Mouse (Mus musculus) heart, postnatal 0 days (tissue): Measurements from ENCODE around the gene Adam22. TPM values are rescaled to one million over a fixed set of nuclear protein-coding genes. Genes with fewer than 3 reads are reported as not detected.
"Not testable (repeated sequence)": the region's sequence is repeated elsewhere in the genome, so short reads cannot be mapped to it uniquely, and the experiment has no call there.

Source experiments
- ATAC-seq: fragments of 200-750 bp; cut with Nextera tagmentation; 2 replicates; pipeline ENCODE4 v1.8.0; 2017; ENCODE audit warnings: low read depth, moderate number of reproducible peaks, moderate library complexity; ENCODE audit not compliant: insufficient read depth
- DNase-seq: peaks from one replicate; pipeline ENCODE4 v3.0.0-alpha.2; 2016; ENCODE audit warnings: low spot score
- H3K27ac ChIP-seq: fragments of 300-500 bp; sonication (generic); 2 replicates; pipeline ENCODE4 v1.5.1; 2014; ENCODE audit warnings: low read depth, mild to moderate bottlenecking
- H3K27me3 ChIP-seq: fragments of 300-500 bp; sonication (generic); 2 replicates; pipeline ENCODE4 v1.6.1; 2014; ENCODE audit warnings: low read length, mixed read lengths; ENCODE audit not compliant: control insufficient read depth, insufficient read depth
- H3K36me3 ChIP-seq: fragments of 300-500 bp; sonication (generic); replicated peaks from 2 replicates; pipeline ENCODE4 v1.6.1; 2014; ENCODE audit warnings: low read length, mixed read lengths; ENCODE audit not compliant: control insufficient read depth, insufficient read depth
- H3K4me1 ChIP-seq: fragments of 300-500 bp; sonication (generic); 2 replicates; pipeline ENCODE4 v1.6.1; 2014; ENCODE audit warnings: antibody characterized with exemption; ENCODE audit not compliant: control insufficient read depth, insufficient read depth
- H3K4me2 ChIP-seq: fragments of 300-500 bp; sonication (generic); 2 replicates; pipeline ENCODE4 v1.6.1; 2014; ENCODE audit warnings: low read depth, mild to moderate bottlenecking, low read length, moderate library complexity
- H3K4me3 ChIP-seq: fragments of 300-500 bp; sonication (generic); 2 replicates; pipeline ENCODE4 v1.5.1; 2014; ENCODE audit warnings: low read depth, low read length
- H3K9ac ChIP-seq: fragments of 300-500 bp; sonication (generic); replicated peaks from 2 replicates; pipeline ENCODE4 v1.6.1; 2014; ENCODE audit warnings: low read depth, low read length, mixed read lengths
- H3K9me3 ChIP-seq: fragments of 300-500 bp; sonication (generic); replicated peaks from 2 replicates; pipeline ENCODE4 v1.6.1; 2016; ENCODE audit warnings: low read length; ENCODE audit not compliant: control insufficient read depth
- CTCF ChIP-seq: IDR thresholded peaks from 2 replicates; pipeline ENCODE4 v1.5.1; 2016; ENCODE audit warnings: antibody characterized with exemption, control low read depth, low read depth
- EP300 ChIP-seq: IDR thresholded peaks from 2 replicates; pipeline ENCODE4 v1.6.1; 2016; ENCODE audit warnings: antibody characterized with exemption, low read depth
- WGBS: fragments of 180-500 bp; shearing (Covaris S2); extraction: QIAGEN DNeasy Blood & Tissue Kit; methylation state at CpG from one replicate; pipeline ENCODE4 v1.1.7; 2014; 5-methylcytosine and 5-hydroxymethylcytosine counted together
- polyA plus RNA-seq: library from polyadenylated mRNA; unstranded; fragments of >200 nt; fragmentation: Nextera tagmentation; extraction: Ambion mirVana; gene quantifications from 2 replicates; pipeline ENCODE4 v1.2.1, GENCODE M21; 2015
- total RNA-seq: library from RNA; depleted of rRNA; stranded (reverse); fragments of >200 nt; gene quantifications from 2 replicates; pipeline ENCODE4 v1.2.3, GENCODE M21; 2014; ENCODE audit warnings: low replicate concordance

Gene Adam22
- total and polyA plus RNA-seq, 2 experiments from 2014 or later, result 8.0 to 13.8 TPM

DNA sequence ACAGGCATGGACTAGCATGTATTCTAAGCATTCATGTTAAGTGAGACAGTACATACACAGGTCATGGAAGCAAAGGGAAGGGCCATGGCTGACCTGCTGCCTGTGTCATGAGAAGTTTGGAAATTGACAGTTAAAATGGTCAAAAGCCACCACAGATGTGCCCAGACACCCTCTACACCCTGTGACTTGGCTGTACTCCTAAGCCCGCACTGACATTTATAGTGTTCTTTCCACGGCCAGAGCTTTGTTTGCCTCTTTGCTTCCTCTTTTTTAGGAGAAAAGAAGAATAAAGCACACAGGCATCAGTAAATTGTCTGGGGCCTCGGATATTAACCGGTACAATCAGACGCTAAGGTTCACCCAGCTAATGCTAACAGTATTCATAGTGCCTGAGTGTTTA, 146.3 kb downstream of the Adam22 start:
- Histone ChIP-seq H3K27me3 (no peaks in the 10 kb centered on the region), H3K27ac (no peak overlapping the region), H3K4me3 (no peak overlapping the region), H3K4me1 (peaks cover 5% of the 10 kb centered on the region; the same call in 1 of the 2 replicates), H3K36me3 (no peaks in the 10 kb centered on the region), H3K9ac (no peak overlapping the region), H3K9me3 (no peaks in the 10 kb centered on the region), H3K4me2 (no peak overlapping the region)
- TF ChIP-seq EP300 (no peak), CTCF (no peak)
- 63% methylated on average over 5 of the region's 5 CpGs for WGBS
- DNase-seq (no peak), ATAC-seq (no peak)

- H3K4me2 ChIP-seq, result no peak overlapping the region
- H3K4me1 ChIP-seq, result no peaks in the 10 kb centered on the region
- H3K9me3 ChIP-seq, result no peaks in the 10 kb centered on the region
- WGBS, result 48% methylated on average over 1 of the region's 1 CpGs
- H3K36me3 ChIP-seq, result no peaks in the 10 kb centered on the region
- no peak overlapping the region for H3K27ac ChIP-seq
- TF ChIP-seq EP300, result no peak
- no peak for TF ChIP-seq CTCF
- no peak overlapping the region for H3K9ac ChIP-seq
- no peaks in the 10 kb centered on the region for H3K27me3 ChIP-seq
- ATAC-seq (no peak), DNase-seq (no peak)
- H3K4me3 ChIP-seq, result no peak overlapping the region
Observed at GRCm38 (mm10) chr5:8215841-8216240, 152.1 kb downstream of the Adam22 start.

DNA sequence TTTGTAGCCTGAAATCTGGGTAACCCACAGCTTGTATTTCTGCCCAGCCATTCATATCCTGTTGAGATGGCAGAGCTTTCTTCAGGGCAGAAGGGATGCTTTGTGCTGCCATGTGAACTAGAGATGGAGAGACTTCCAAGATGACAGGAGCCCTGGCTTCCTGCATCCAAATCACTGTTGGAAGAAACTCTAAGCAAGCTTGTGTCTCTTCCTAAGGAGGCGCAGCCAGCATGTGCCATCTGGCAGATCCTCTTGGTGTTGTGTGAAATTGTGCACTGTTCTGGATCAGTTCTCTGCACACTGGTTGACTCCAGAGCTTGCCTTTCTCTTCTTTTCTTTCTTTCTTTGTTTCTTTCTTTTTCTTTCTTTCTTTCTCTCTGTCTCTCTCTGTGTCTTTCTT, 183.0 kb downstream of the Adam22 start:
- H3K27me3 ChIP-seq, ATAC-seq, H3K36me3 ChIP-seq, H3K4me1 ChIP-seq, DNase-seq, H3K27ac ChIP-seq, H3K9me3 ChIP-seq, H3K4me2 ChIP-seq, H3K9ac ChIP-seq, H3K4me3 ChIP-seq: not testable (repeated sequence)
- 94% methylated on average over 1 of the region's 1 CpGs for WGBS

DNA sequence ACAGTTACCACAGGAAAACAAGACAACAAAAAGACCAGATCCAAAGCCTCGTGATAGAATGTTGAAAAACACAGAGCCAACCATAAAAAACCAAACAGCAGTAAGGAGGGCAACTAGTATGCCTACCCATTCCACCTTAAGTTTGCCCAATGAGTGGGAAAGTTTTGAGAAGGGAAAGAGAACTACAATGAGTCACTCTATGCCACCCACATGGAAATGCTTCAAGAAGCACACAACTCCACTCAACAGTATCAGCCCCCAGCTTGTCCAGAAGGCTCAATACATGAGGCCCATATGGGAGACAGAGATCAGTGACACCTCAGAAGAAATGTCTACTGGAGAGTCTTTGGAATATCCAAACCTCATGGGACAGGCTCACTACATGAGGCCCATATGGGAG, 187.3 kb downstream of the Adam22 start:
- Histone ChIP-seq H3K9ac (no peak overlapping the region), H3K9me3 (no peaks in the 10 kb centered on the region), H3K4me1 (no peaks in the 10 kb centered on the region), H3K36me3 (no peaks in the 10 kb centered on the region), H3K27me3 (no peaks in the 10 kb centered on the region), H3K4me2 (no peak overlapping the region), H3K27ac (no peak overlapping the region), H3K4me3 (no peak overlapping the region)
- 71% methylated on average over 1 of the region's 1 CpGs for WGBS
- ATAC-seq (no peak), DNase-seq (no peak)
- TF ChIP-seq CTCF (no peak), EP300 (no peak)

DNA sequence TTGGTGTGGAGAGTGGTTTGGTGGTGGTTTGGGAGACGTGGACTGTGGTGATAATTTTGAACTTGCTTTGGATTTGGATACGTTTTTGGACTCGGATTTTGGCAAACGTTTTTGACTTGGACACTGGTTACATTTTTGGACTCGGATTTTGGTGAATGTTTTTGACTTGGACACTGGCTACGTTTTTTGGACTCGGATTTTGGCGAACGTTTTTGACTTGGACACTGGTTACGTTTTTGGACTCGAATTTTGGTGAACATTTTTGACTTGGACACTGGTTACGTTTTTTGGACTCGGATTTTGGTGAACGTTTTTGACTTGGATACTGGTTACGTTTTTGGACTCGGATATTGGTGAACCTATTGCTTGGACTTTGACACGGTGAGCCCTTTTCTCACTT, 189.8 kb downstream of the Adam22 start:
- no peak for DNase-seq

DNA sequence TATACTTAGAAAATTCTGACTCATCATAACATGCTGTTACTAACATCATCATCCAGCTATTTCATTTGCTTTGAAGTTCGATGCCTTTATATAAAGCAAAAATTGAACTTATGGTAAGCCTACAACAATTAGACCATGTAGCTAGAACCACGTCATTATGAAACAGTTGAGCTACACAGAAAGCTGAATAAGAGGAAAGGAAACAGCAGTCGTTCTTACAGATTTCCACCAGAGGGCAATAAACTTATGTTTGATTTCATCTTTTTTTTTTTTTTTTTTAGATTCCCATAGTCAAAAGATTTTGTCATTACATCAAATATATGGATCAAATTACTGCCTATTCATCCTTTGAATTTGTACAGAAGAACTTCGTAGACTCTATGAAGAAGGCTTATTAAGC, 203.2 kb downstream of the Adam22 start:
- peak; percentile 63 for DNase-seq
- Histone ChIP-seq H3K4me3 (no peak overlapping the region), H3K27me3 (no peaks in the 10 kb centered on the region), H3K27ac (no peak overlapping the region), H3K9me3 (no peaks in the 10 kb centered on the region), H3K36me3 (no peaks in the 10 kb centered on the region), H3K4me2 (no peak overlapping the region), H3K9ac (no peak overlapping the region), H3K4me1 (no peaks in the 10 kb centered on the region)
- peak; percentile 49 for TF ChIP-seq CTCF
- TF ChIP-seq EP300, result no peak
- no peak for ATAC-seq
- 33% methylated on average over 4 of the region's 4 CpGs for WGBS

More for the DNA sequence above, 189.8 kb downstream of the Adam22 start:
- Histone ChIP-seq H3K36me3 (no peaks in the 10 kb centered on the region), H3K27me3 (no peaks in the 10 kb centered on the region), H3K27ac (no peak overlapping the region), H3K4me3 (no peak overlapping the region), H3K9me3 (no peaks in the 10 kb centered on the region), H3K9ac (no peak overlapping the region), H3K4me1 (no peaks in the 10 kb centered on the region), H3K4me2 (no peak overlapping the region)
- WGBS, result 84% methylated on average over 17 of the region's 17 CpGs
- no peak for ATAC-seq
- TF ChIP-seq EP300 (no peak), CTCF (no peak)
